Mouse (Mus musculus): Measurements from ENCODE around the gene Zbtb2.
A peak's percentile ranks its signal among the peaks of the same experiment; 100 is the strongest.

Gene Zbtb2

GRCm38 (mm10) chr10:4334039-4334683, 53.7 kb downstream of the Zbtb2 start:
- peak; percentile 52 to 85 for DNase-seq (ENCODE audit: low spot score in 2 of 2)

GRCm38 (mm10) chr10:4333319-4333718, 54.6 kb downstream of the Zbtb2 start:
- peak in 1 of 2 experiments; percentile 52 for DNase-seq (ENCODE audit: low spot score in 2 of 2)

- no peak for DNase-seq (ENCODE audit: low spot score in 2 of 2)
Measured at GRCm38 (mm10) chr10:4332228-4332979, 55.5 kb downstream of the Zbtb2 start.

- DNase-seq (ENCODE audit: low spot score in 2 of 2), result no peak
Measured at GRCm38 (mm10) chr10:4327716-4328115, 60.2 kb downstream of the Zbtb2 start.

- no peak for DNase-seq (ENCODE audit: low spot score in 2 of 2)
Measured at GRCm38 (mm10) chr10:4325562-4325961, 62.3 kb downstream of the Zbtb2 start.

GRCm38 (mm10) chr10:4323885-4324284, 64.0 kb downstream of the Zbtb2 start:
- no peak for DNase-seq (ENCODE audit: low spot score in 2 of 2)
